Mouse (Mus musculus): ENCODE data around the gene Rln1. TPM values are rescaled to one million over a fixed set of nuclear protein-coding genes. Genes with fewer than 3 reads are reported as not detected.

Gene Rln1
- total RNA-seq, 2 experiments from 2014 or later, result 2.1 to 2.4 TPM

DNA sequence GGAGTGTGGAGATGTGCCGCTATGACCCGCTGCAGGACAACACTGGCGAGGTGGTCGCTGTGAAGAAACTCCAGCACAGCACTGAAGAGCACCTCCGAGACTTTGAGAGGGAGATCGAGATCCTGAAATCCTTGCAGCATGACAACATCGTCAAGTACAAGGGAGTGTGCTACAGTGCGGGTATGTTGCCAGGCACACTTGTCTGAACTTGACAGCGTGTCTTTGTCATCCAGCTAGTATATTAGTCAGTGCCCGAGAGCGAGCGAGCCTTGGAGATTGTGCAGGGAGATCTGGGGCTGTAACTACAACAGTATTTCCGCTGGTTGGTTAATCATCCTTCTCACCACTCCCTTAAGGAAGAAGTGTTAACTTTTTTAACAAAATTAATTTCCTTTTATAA, 33.6 kb downstream of the Rln1 start:
- no peak for DNase-seq (ENCODE audit: low spot score in 2 of 2)

DNA sequence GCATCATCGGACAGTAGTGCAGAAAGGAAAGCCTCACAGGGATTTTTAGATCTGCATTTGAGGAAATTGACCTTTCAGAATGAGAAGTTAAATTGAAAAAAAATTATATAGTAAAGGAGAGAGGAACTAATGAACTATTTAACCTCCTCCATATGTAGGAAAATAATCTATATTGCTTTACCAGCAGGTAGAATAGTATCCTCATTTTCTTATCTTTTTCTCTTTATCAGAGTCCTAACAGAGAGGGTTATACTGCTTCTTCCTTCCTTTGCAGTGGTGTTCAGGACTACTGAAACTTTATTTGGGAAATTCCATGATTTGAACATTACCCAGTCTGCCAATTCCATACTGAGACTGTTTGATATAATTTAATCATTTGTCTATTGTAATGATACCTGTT, 37.1 kb downstream of the Rln1 start:
- DNase-seq (ENCODE audit: low spot score in 2 of 2), result no peak

DNA sequence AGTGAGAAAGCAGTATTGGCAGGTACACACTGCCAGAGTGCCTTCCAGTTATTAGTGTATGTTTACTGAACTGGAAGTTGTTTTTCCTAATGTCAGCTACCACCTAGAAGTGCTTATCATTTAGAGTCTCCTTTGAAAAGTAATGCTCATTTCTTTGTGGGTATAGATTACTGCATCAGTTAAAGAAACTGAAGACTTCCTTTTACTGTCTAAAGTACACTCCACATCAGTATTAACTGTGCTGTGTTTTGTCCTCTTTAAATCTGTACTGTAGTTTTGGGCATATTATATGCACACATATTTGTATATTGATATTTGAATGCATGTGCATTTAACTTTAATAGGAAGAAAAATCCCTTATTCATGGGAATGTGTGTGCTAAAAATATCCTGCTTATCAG, 38.3 kb downstream of the Rln1 start:
- DNase-seq (ENCODE audit: low spot score in 2 of 2), result no peak

DNA sequence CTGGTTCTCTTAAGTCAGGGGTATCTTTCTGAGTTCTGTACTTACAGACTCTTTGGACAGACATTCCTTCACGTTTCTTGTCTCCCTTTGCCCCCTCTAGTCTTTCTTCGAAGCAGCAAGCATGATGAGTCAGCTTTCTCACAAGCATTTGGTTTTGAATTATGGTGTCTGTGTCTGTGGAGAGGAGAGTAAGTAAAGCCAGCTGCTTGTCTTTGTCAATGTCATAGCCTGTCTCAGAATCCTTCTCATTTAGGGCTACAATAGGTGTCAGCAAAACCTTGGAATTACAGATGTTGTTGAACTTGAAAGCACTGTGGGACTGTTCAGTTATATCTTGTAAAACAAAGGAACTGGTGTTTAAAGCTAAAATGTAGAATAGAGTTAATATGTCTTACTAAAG, 39.7 kb downstream of the Rln1 start:
- no peak for DNase-seq (ENCODE audit: low spot score in 2 of 2)

DNA sequence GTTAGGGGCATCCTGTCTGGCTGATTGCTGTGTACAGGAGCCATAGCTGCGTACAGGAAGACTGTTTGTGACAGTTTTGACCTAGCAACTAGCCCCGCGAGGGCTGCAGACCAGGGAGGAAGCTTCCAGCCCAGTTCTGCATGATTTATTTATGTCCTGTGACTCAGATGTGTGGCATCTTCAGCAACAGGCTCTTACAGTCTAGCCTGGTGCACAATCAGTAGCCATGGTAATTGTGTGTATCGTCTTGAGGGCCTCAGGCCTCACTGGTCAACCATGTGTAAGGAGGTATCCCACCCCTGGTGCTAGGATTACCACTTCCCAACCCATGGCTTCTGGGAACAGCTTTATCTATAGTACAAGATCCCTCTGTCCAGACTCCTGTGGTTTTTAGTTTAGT, 41.9 kb downstream of the Rln1 start:
- no peak for DNase-seq (ENCODE audit: low spot score in 2 of 2)

DNA sequence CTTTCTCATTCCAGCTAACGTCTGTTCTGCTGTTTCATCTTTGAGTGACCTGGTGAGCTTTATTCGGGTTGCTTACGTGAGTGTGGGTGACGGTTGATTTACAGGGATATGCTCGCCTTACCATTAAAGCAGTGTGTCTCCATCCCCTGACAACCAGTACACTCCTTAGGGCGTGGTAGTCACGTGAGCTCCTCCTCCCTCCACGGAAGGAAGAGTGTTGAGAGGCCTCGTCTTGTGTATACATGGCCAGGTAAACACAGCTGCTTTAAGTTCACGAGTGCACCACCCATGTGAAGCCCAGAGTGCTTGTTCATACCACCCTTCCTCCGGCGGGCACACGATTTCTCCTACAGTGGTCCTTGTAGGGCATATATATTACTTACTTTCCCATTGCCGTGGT, 42.9 kb downstream of the Rln1 start:
- no peak for DNase-seq (ENCODE audit: low spot score in 2 of 2)

DNA sequence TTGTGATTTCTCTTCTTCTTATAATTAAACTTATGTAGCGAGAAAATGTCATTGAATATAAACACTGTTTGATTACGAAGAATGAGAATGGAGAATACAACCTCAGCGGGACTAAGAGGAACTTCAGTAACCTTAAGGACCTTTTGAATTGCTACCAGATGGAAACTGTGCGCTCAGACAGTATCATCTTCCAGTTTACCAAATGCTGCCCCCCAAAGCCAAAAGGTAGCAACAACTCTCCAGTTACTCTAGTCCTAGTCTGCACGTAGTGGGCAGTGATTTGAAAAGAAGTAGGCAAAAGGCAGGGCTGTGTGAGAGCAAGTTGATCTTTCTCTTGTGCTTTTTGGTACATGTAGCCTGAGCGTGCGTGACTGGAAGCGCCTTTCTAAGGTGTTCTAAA, 46.6 kb downstream of the Rln1 start:
- no peak for DNase-seq (ENCODE audit: low spot score in 2 of 2)

DNA sequence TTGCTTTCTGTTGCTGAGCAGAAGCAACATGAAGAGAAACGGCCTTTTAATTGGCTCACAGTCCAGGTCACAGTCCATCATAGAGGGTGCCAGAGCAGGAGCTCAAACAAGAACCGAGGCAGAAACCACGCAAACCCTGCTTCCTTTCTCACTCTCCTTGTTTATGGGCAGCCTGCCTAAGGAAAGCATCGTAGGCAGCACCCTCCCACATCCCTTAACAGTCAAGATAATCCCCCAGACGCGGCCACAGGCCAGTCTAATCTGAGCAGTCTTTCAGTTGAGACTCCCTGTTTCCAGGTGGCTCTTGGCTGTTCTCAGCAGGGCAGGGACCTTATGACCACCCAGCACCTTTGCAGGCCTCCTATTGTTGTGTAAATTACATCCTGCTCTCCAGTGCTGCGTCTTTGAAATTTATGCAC, 49.0 kb downstream of the Rln1 start:
- no peak for DNase-seq (ENCODE audit: low spot score in 2 of 2)

Other genes with a start within 250 kb of the Rln1 start
- gene Rcl1, start 233.3 kb downstream of the Rln1 start, total RNA-seq (2021), result 10 to 100 TPM; 17.8 to 20.7 TPM
- gene Jak2, start 82.8 kb downstream of the Rln1 start, total RNA-seq (2021), result 10 to 100 TPM; 31.9 to 32.1 TPM
- under 1 TPM in 1 of 2 experiments, not detected in 1; 0.51 TPM for gene Insl6, start 9.3 kb downstream of the Rln1 start, total RNA-seq (2021)
- gene Plgrkt, start 32.7 kb upstream of the Rln1 start, total RNA-seq (2021), result 10 to 100 TPM; 33.3 to 33.9 TPM
- 1 to 10 TPM; 1.1 to 1.6 TPM for gene Cd274, start 32.8 kb upstream of the Rln1 start, total RNA-seq (2021)
- gene Pdcd1lg2, start 76.2 kb upstream of the Rln1 start, total RNA-seq (2021), result under 1 TPM in 1 of 2 experiments, not detected in 1; 0.50 TPM
- gene Ric1, start 187.6 kb upstream of the Rln1 start, total RNA-seq (2021), result 10 to 100 TPM; 44.0 to 49.7 TPM

Data from layer of hippocampus, postnatal 10 days (tissue).